Mouse (Mus musculus) erythroblast, embryonic 14.5 days (primary cell): ENCODE data around the gene Zbtb2.

Experiments
- GATA1 ChIP-seq: IDR thresholded peaks from 2 replicates; pipeline ENCODE4 v1.6.1; 2012; ENCODE audit warnings: low read length, inconsistent platforms, mixed read lengths
- TAL1 ChIP-seq: IDR thresholded peaks from 3 replicates; pipeline ENCODE4 v1.6.1; 2012; ENCODE audit warnings: low read length, inconsistent platforms, mixed read lengths

DNA sequence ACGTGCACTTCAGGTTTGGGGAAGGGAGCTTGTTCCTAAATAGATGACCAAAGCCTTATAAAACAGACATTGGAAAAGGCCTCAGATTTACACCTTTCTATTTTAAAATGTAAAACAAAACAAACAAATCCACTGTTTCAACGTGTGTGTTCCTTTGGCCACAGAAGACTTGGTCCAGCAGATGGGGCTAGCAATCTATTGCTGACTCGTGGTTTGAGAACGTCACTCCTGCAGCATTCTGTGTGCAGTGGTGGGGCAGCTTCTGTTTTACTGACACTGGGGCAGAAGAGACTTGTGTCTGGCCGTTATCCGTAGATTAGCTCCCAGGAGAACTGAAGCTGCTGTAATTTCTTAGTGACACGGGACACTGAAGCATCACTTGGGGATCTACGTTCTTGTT, 37.3 kb upstream of the Zbtb2 start:
- TF ChIP-seq GATA1: no peak
- no peak for TF ChIP-seq TAL1
